Mouse (Mus musculus) erythroblast, embryonic 14.5 days (primary cell): ENCODE measurements at regions not wholly inside any gene's neighbourhood (a gene's known extent, or its start where the extent isn't known, plus 50 kb on each side); places are given as distances from the start of the nearest gene placed in this dataset.

Experiments used
- GATA1 ChIP-seq: IDR thresholded peaks from 2 replicates; pipeline ENCODE4 v1.6.1; 2012; ENCODE audit warnings: low read length, inconsistent platforms, mixed read lengths
- TAL1 ChIP-seq: IDR thresholded peaks from 3 replicates; pipeline ENCODE4 v1.6.1; 2012; ENCODE audit warnings: low read length, inconsistent platforms, mixed read lengths

DNA sequence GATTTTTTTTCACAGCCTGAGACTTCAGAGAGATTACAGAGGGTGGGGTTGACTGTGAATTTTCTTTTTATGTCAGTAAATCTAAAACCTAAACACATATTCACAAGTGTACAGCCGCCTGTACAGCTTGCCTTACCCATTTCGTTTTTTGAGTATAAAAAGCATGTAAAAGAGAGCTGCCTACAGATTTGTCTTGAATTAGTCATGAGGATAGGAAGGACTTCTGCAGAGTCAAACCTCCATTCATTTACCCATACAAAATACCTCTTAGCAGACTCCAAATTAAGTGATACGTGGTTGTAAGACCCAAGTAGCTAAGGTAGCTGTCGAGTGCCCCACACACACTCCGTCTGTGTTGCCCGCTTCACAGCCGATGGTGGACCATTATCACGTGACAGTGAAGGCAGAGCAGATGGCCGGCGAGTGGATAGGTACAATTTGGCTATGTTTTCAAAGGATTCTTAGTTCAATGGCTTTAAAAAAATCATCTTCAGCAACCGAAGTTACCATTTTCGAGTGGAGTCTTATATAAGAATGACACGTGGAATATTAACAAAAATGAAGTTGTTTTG, 591.3 kb downstream of the Ptprc start:
- no peak for TF ChIP-seq GATA1
- no peak for TF ChIP-seq TAL1
